Mouse (Mus musculus): Measurements from ENCODE around the gene Cct8l1. TPM values are rescaled to one million over a fixed set of nuclear protein-coding genes. Genes with fewer than 3 reads are reported as not detected.

Cct8l1 gene
- total RNA-seq, 2 experiments from 2014 or later = not detected

Other genes with a start within 250 kb of the Cct8l1 start
- gene Kmt2c, start 17.3 kb upstream of the Cct8l1 start, total RNA-seq (2015) = 34.8 and 47.3 TPM in 2 replicates
- 20.2 and 31.9 TPM in 2 replicates for gene Kmt2c, start 17.3 kb upstream of the Cct8l1 start, total RNA-seq (2017)
- 9.8 and 13.1 TPM in 2 replicates for gene Xrcc2, start 189.8 kb downstream of the Cct8l1 start, total RNA-seq (2015)
- 14.9 and 15.8 TPM in 2 replicates for gene Xrcc2, start 189.8 kb downstream of the Cct8l1 start, total RNA-seq (2017)
- 0.78 TPM in 1 of 2 replicates, not detected in the other for gene Actr3b, start 243.9 kb downstream of the Cct8l1 start, total RNA-seq (2015)
- gene Actr3b, start 243.9 kb downstream of the Cct8l1 start, total RNA-seq (2017) = 0.14 and 0.54 TPM in 2 replicates